Mouse (Mus musculus): Measurements from ENCODE around the gene Olfr692.

DNA sequence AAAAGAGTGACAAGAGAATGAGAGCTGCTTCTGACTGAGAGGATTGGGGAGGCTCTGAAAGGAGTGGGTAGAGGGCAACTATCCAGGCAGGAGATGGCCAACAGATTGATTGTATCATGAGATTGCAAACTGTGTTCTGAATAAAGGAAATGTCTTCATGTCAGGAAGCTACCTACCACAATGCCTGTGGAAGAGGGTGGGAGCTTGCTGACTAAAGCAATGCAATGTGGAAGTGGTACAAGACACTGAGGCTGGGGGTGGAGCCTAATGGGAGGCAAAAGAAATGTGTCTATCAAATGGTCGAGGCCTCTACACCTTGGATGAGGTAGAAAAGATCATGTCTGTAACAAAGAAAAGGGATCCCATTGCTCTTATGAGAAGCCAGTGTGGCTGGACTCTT is 38.3 kb downstream of the Olfr692 start:
- TF ChIP-seq CTCF (IDR thresholded peaks at IDR 0.05; ENCODE audit: control insufficient read depth, insufficient read depth, insufficient replicate concordance, low read depth, low read length) (no peak), POLR2A (IDR thresholded peaks at IDR 0.05; ENCODE audit: control insufficient read depth, low read depth, low read length) (no peak)

Data from testis, adult 2 months (tissue).